Mouse (Mus musculus) MEL (cell line): Measurements from ENCODE around the gene Fgfbp3. TPM values are rescaled to one million over a fixed set of nuclear protein-coding genes. Genes with fewer than 3 reads are reported as not detected.

Experiments used
- DNase-seq: peaks from one replicate; pipeline ENCODE4 v3.0.0; 2011; ENCODE audit warnings: low read depth, low spot score
- H3K27ac ChIP-seq: 2 replicates; pipeline ENCODE4 v1.5.1; 2012; ENCODE audit warnings: low read depth, mild to moderate bottlenecking, control low read depth, low read length, moderate library complexity; ENCODE audit not compliant: control insufficient read depth
- H3K27me3 ChIP-seq, 2 experiments: fragments of 150-350 bp in 1 of 2; sonication (generic) in 1 of 2; 2 replicates each; pipeline ENCODE4 v1.6.1; 2012; ENCODE audit warnings: low read length in 2 of 2, mild to moderate bottlenecking in 2 of 2, improper control_type of control experiment in 1 of 2, moderate library complexity in 1 of 2; ENCODE audit not compliant: insufficient read depth in 2 of 2, control insufficient read depth in 1 of 2
- H3K36me3 ChIP-seq, 2 experiments: 2 replicates each; pipeline ENCODE4 v1.6.1; 2012 to 2014; ENCODE audit warnings: low read length in 2 of 2, improper control_type of control experiment in 1 of 2, inconsistent platforms in 1 of 2, mild to moderate bottlenecking in 1 of 2; ENCODE audit not compliant: insufficient read depth in 2 of 2, control insufficient read depth in 1 of 2
- H3K4me1 ChIP-seq, 2 experiments: fragments of 150-350 bp in 1 of 2; sonication (generic) in 1 of 2; 2 replicates each; pipeline ENCODE4 v1.6.1; 2012; ENCODE audit warnings: low read length in 2 of 2, improper control_type of control experiment in 1 of 2, mild to moderate bottlenecking in 1 of 2; ENCODE audit not compliant: insufficient read depth in 2 of 2, control insufficient read depth in 1 of 2
- H3K4me3 ChIP-seq, 2 experiments: fragments of 150-350 bp in 1 of 2; sonication (generic) in 1 of 2; 2 replicates each; pipeline ENCODE4 v1.5.1; 2012; ENCODE audit warnings: low read depth in 2 of 2, low read length in 2 of 2, mild to moderate bottlenecking in 2 of 2, moderate library complexity in 2 of 2, control low read depth in 1 of 2, improper control_type of control experiment in 1 of 2; ENCODE audit not compliant: control insufficient read depth in 1 of 2, insufficient read depth in 1 of 2
- H3K79me2 ChIP-seq: 2 replicates; pipeline ENCODE4 v1.6.1; 2012; ENCODE audit warnings: mild to moderate bottlenecking, low read length, moderate library complexity; ENCODE audit not compliant: control insufficient read depth, poor library complexity, insufficient read depth
- H3K9ac ChIP-seq: 2 replicates; pipeline ENCODE4 v1.6.1; 2012; ENCODE audit warnings: low read depth, mild to moderate bottlenecking, control low read depth, low read length, moderate library complexity; ENCODE audit not compliant: control insufficient read depth, poor library complexity, severe bottlenecking
- H3K9me3 ChIP-seq: fragments of 150-350 bp; sonication (generic); replicated peaks from 2 replicates; pipeline ENCODE4 v1.6.1; 2012; ENCODE audit warnings: mild to moderate bottlenecking, low read length, improper control_type of control experiment, moderate library complexity; ENCODE audit not compliant: insufficient read depth
- BHLHE40 ChIP-seq: IDR thresholded peaks from 2 replicates; pipeline ENCODE4 v1.6.1; 2012; ENCODE audit warnings: low read depth, mild to moderate bottlenecking, inconsistent platforms, low read length, improper control_type of control experiment, borderline replicate concordance
- CHD1 ChIP-seq: IDR thresholded peaks from 2 replicates; pipeline ENCODE4 v1.6.1; 2012; ENCODE audit warnings: low read depth, mild to moderate bottlenecking, inconsistent platforms, low read length, improper control_type of control experiment
- CTCF ChIP-seq, 3 experiments: IDR thresholded peaks in 2 of 3; conservative IDR thresholded peaks in 1 of 3; 2 replicates each; pipeline ENCODE4 v1.5.1; 2011 to 2012; ENCODE audit warnings: low read length in 3 of 3, low read depth in 2 of 3, mild to moderate bottlenecking in 2 of 3, improper control_type of control experiment in 1 of 3, inconsistent platforms in 1 of 3, mixed read lengths in 1 of 3, moderate library complexity in 1 of 3; ENCODE audit not compliant: control insufficient read depth in 1 of 3, insufficient read depth in 1 of 3, poor library complexity in 1 of 3, severe bottlenecking in 1 of 3
- ELF1 ChIP-seq: IDR thresholded peaks from 2 replicates; pipeline ENCODE4 v1.6.1; 2014; ENCODE audit warnings: low read depth, mild to moderate bottlenecking, inconsistent platforms, low read length, improper control_type of control experiment, moderate library complexity
- EP300 ChIP-seq, 2 experiments: IDR thresholded peaks; 2 replicates each; pipeline ENCODE4 v1.6.1; 2011; ENCODE audit warnings: improper control_type of control experiment in 2 of 2, low read length in 2 of 2, low read depth in 1 of 2, mild to moderate bottlenecking in 1 of 2
- ETS1 ChIP-seq: IDR thresholded peaks from 2 replicates; pipeline ENCODE4 v1.6.1; 2012; ENCODE audit warnings: low read depth, mild to moderate bottlenecking, inconsistent platforms, low read length, improper control_type of control experiment, moderate library complexity
- GATA1 ChIP-seq: IDR thresholded peaks from 2 replicates; pipeline ENCODE4 v1.6.1; 2011; ENCODE audit warnings: low read depth, low read length, improper control_type of control experiment
- HCFC1 ChIP-seq: IDR thresholded peaks from 2 replicates; pipeline ENCODE4 v1.6.1; 2012; ENCODE audit warnings: low read depth, mild to moderate bottlenecking, inconsistent platforms, low read length, improper control_type of control experiment, moderate library complexity
- KAT2A ChIP-seq: conservative IDR thresholded peaks from 2 replicates; pipeline ENCODE4 v1.6.1; 2012; ENCODE audit warnings: low read depth, low read length, improper control_type of control experiment, inconsistent platforms
- MAFK ChIP-seq: IDR thresholded peaks from 2 replicates; pipeline ENCODE4 v1.6.1; 2011; ENCODE audit warnings: low read depth, mild to moderate bottlenecking, low read length, improper control_type of control experiment, borderline replicate concordance
- MAX ChIP-seq: IDR thresholded peaks from 2 replicates; pipeline ENCODE4 v1.6.1; 2011; ENCODE audit warnings: low read length, improper control_type of control experiment
- MEF2A ChIP-seq: IDR thresholded peaks from 2 replicates; pipeline ENCODE4 v1.6.1; 2014; ENCODE audit warnings: low read depth, mild to moderate bottlenecking, inconsistent platforms, low read length, improper control_type of control experiment; ENCODE audit not compliant: poor library complexity, insufficient replicate concordance, severe bottlenecking; ENCODE audit errors: extremely low read depth
- MXI1 ChIP-seq: IDR thresholded peaks from 2 replicates; pipeline ENCODE4 v1.6.1; 2011; ENCODE audit warnings: mild to moderate bottlenecking, low read depth, low read length, improper control_type of control experiment
- MYC ChIP-seq: IDR thresholded peaks from 2 replicates; pipeline ENCODE4 v1.6.1; 2011; ENCODE audit warnings: low read depth, mild to moderate bottlenecking, low read length, improper control_type of control experiment, moderate library complexity
- NELFE ChIP-seq: IDR thresholded peaks from 2 replicates; pipeline ENCODE4 v1.6.1; 2011; ENCODE audit warnings: low read depth, low read length, improper control_type of control experiment
- NRF1 ChIP-seq: IDR thresholded peaks from 2 replicates; pipeline ENCODE4 v1.6.1; 2014; ENCODE audit warnings: low read depth, mild to moderate bottlenecking, inconsistent platforms, low read length, improper control_type of control experiment, moderate library complexity; ENCODE audit not compliant: poor library complexity, insufficient read depth, severe bottlenecking
- POLR2A ChIP-seq, 2 experiments: IDR thresholded peaks; 2 replicates each; pipeline ENCODE4 v1.6.1; 2011 to 2012; ENCODE audit warnings: low read length in 2 of 2, mild to moderate bottlenecking in 2 of 2, control low read depth in 1 of 2, improper control_type of control experiment in 1 of 2, low read depth in 1 of 2, moderate library complexity in 1 of 2; ENCODE audit not compliant: control insufficient read depth in 1 of 2, insufficient read depth in 1 of 2, poor library complexity in 1 of 2
- POLR2AphosphoS2 ChIP-seq: IDR thresholded peaks from 2 replicates; pipeline ENCODE4 v1.6.1; 2011; ENCODE audit warnings: low read length, improper control_type of control experiment
- POLR2AphosphoS5 ChIP-seq: IDR thresholded peaks from 2 replicates; pipeline ENCODE4 v1.6.1; 2012; ENCODE audit warnings: low read depth, borderline replicate concordance, mild to moderate bottlenecking, inconsistent platforms, low read length, moderate library complexity, mixed read lengths
- RAD21 ChIP-seq: IDR thresholded peaks from 2 replicates; pipeline ENCODE4 v1.6.1; 2011; ENCODE audit warnings: mild to moderate bottlenecking, low read depth, low read length, improper control_type of control experiment
- RCOR1 ChIP-seq: IDR thresholded peaks from 2 replicates; pipeline ENCODE4 v1.6.1; 2012; ENCODE audit warnings: low read depth, mild to moderate bottlenecking, inconsistent platforms, low read length, improper control_type of control experiment
- SIN3A ChIP-seq: IDR thresholded peaks from 2 replicates; pipeline ENCODE4 v1.6.1; 2012; ENCODE audit warnings: low read length, improper control_type of control experiment, inconsistent platforms
- SMC3 ChIP-seq: IDR thresholded peaks from 2 replicates; pipeline ENCODE4 v1.6.1; 2011; ENCODE audit warnings: low read depth, low read length, improper control_type of control experiment
- TAL1 ChIP-seq: IDR thresholded peaks from 2 replicates; pipeline ENCODE4 v1.6.1; 2012; ENCODE audit warnings: mild to moderate bottlenecking, inconsistent platforms, low read length, moderate library complexity, mixed read lengths
- TCF12 ChIP-seq: IDR thresholded peaks from 2 replicates; pipeline ENCODE4 v1.6.1; 2014; ENCODE audit warnings: low read depth, mild to moderate bottlenecking, inconsistent platforms, low read length, improper control_type of control experiment, moderate library complexity
- UBTF ChIP-seq: IDR thresholded peaks from 2 replicates; pipeline ENCODE4 v1.6.1; 2012; ENCODE audit warnings: low read depth, mild to moderate bottlenecking, inconsistent platforms, low read length, improper control_type of control experiment, moderate library complexity, borderline replicate concordance; ENCODE audit not compliant: insufficient read depth
- ZC3H11A ChIP-seq: IDR thresholded peaks from 2 replicates; pipeline ENCODE4 v1.6.1; 2012; ENCODE audit warnings: low read depth, mild to moderate bottlenecking, inconsistent platforms, low read length, improper control_type of control experiment
- ZKSCAN1 ChIP-seq: IDR thresholded peaks from 2 replicates; pipeline ENCODE4 v1.6.1; 2012; ENCODE audit warnings: low read depth, mild to moderate bottlenecking, inconsistent platforms, low read length, improper control_type of control experiment, moderate library complexity
- ZMIZ1 ChIP-seq: IDR thresholded peaks from 2 replicates; pipeline ENCODE4 v1.6.1; 2012; ENCODE audit warnings: low read depth, mild to moderate bottlenecking, inconsistent platforms, low read length, improper control_type of control experiment, moderate library complexity
- ZNF384 ChIP-seq: IDR thresholded peaks from 2 replicates; pipeline ENCODE4 v1.6.1; 2012; ENCODE audit warnings: low read depth, mild to moderate bottlenecking, inconsistent platforms, low read length, improper control_type of control experiment
- polyA plus RNA-seq, 2 experiments: library from polyadenylated mRNA; stranded (reverse) in 1 of 2; unstranded in 1 of 2; fragments of >175 nt in 1 of 2; fragments of >200 nt in 1 of 2; gene quantifications; 2 replicates each; pipeline versions ENCODE4 v1.2.1 to v1.2.4; 2012; ENCODE audit warnings: low replicate concordance in 2 of 2, low read depth in 1 of 2; ENCODE audit not compliant: insufficient read length in 2 of 2, insufficient read depth in 1 of 2, missing spikeins in 1 of 2
- total RNA-seq: library from RNA; depleted of rRNA; stranded (reverse); fragments of 300-350 nt; gene quantifications from 2 replicates; pipeline ENCODE4 v1.2.3, GENCODE M21; 2012

Gene Fgfbp3
- total and polyA plus RNA-seq, 3 experiments: 2.6 to 10.0 TPM; not detected in 1

DNA sequence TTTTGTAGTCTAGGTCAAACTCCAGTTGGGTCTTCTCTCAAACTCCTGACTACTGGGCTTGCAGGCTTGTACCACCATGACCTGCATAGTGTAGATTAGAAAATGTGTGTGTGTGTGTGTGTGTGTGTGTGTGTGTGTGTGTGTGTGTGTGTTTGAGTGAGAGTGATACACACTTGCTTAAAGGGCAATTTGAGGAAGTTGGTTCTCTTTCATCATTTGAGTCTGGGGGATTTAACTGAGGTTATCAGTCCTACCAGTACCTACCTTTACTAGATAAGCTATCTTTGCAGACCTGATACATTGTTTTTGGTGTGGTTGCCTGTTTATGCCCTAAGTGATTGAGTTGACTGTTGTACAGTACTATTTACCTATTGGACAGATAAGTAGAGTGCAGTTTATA, 12.7 kb upstream of the Fgfbp3 start:
- TF ChIP-seq MAX (no peak), SIN3A (peak; percentile 68), ZMIZ1 (no peak), ETS1 (peak; percentile 88), KAT2A (no peak), TCF12 (peak; percentile 92), POLR2A (IDR thresholded peaks at IDR 0.05; ENCODE audit: control insufficient read depth in 1 of 2, insufficient read depth in 1 of 2, low read depth in 1 of 2, low read length in 2 of 2, poor library complexity in 1 of 2) (no peak), ZNF384 (0 out of 2 replicates have a peak, but pooled peaks have one; percentile 29), NRF1 (no peak), GATA1 (peak; percentile 94), RAD21 (no peak), BHLHE40 (peak; percentile 51; the same call in 1 of the 2 replicates), MXI1 (0 out of 2 replicates have a peak, but pooled peaks have one; percentile 22), POLR2AphosphoS2 (no peak), MYC (no peak), TAL1 (peak; percentile 69), CTCF (IDR thresholded peaks at IDR 0.05 in 2 of 3, conservative IDR thresholded peaks at IDR 0.05 in 1 of 3; ENCODE audit: control insufficient read depth in 1 of 3, insufficient read depth in 1 of 3, low read depth in 2 of 3, low read length in 3 of 3, poor library complexity in 1 of 3, severe bottlenecking in 1 of 3) (no peak; a peak in 1 of 6 replicates), ZC3H11A (no peak), MEF2A (no peak), SMC3 (no peak), RCOR1 (peak; percentile 72), EP300 (IDR thresholded peaks at IDR 0.05; ENCODE audit: low read depth in 1 of 2, low read length in 2 of 2) (peak; percentile 84 to 91), ELF1 (no peak), NELFE (no peak), UBTF (no peak), MAFK (no peak), HCFC1 (no peak), POLR2AphosphoS5 (no peak), CHD1 (no peak), ZKSCAN1 (no peak)
- H3K27ac ChIP-seq: peak overlapping the region; percentile 83
- DNase-seq: peak; percentile 74
- no peak overlapping the region for H3K4me3 ChIP-seq
- no peaks in the 10 kb centered on the region for H3K9me3 ChIP-seq
- no peak overlapping the region for H3K9ac ChIP-seq
- peaks cover 8 to 80% of the 10 kb centered on the region in 2 experiments for H3K36me3 ChIP-seq
- peaks cover 32 to 51% of the 10 kb centered on the region in 2 experiments for H3K4me1 ChIP-seq
- no peaks in the 10 kb centered on the region for H3K27me3 ChIP-seq
- H3K79me2 ChIP-seq: peaks cover 75% of the 10 kb centered on the region
